Mouse (Mus musculus): ENCODE data around the gene Fabp1.

DNA sequence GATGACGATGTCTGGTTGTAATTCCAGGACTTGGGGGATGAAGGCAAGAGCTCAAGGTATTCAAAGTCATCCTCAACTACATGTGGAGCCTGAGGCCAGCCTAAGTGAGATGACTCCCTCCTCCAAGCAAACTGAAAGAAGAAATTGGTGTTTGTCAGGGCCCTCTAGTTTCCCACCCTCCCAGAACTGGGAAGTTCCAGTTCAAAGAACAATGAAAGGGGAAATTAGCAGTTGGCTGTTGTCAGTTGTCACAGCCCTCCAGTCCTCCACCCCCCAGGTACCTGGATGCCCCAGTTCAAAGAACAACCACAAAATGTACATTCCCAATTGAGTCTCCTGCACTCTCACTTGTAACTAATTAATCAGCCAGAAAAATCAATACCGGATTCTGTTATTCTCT, 9.1 kb downstream of the Fabp1 start:
- no peak for TF ChIP-seq POLR2A (IDR thresholded peaks at IDR 0.05; ENCODE audit: control insufficient read depth, extremely low read depth, insufficient read depth, low read length, poor library complexity)
- TF ChIP-seq CTCF (IDR thresholded peaks at IDR 0.05; ENCODE audit: borderline replicate concordance, control insufficient read depth, extremely low read depth, insufficient read depth, low read length, poor library complexity), result no peak

Measured in thymus, adult 2 months (tissue).